Mouse (Mus musculus): Measurements from ENCODE around the gene Gm3336.
A peak's percentile ranks its signal among the peaks of the same experiment; 100 is the strongest.

Gene Gm3336

DNA sequence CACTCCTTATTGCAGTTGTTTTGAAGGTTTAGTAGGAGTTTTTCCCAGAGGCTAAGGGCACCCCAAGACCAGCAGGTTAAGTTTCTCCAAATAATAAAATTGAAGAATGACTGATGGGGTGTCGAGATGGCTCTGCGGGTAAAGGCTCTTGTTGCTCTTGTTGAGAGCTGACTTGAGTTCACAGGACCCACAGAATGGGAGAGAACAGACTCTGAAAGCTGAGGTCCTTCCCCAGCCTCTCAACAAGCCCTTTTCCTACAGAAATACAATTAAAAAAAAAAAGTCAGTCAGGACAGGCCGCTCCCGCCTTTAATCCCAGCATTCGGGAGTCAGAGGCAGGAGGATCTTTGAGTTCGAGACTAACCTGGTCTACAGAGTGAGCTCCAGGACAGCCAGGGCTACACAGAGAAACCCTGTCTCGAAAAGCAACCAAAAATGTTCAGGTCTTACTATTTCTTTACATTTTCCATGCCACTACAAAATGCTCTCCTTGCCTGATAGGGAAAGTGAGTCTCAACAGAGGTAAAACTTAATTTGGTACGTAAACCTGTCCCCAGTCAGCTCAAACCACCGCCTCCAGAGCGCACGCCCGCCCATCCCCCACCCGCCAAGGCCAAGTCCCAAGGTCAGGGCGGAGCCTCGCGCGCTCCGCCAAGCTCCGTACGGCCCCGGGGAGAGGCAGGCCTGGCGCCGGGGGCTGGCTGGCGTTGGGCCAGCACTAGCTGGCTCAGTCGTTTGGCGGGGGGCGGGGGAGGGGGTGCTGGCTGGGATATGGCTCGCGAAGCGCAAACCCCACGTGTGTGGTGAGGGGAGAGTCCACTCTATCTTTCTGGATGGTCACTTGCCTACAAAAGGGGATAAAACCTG, 22.1 kb upstream of the Gm3336 start:
- DNase-seq, result peak; percentile 77 to 79

DNA sequence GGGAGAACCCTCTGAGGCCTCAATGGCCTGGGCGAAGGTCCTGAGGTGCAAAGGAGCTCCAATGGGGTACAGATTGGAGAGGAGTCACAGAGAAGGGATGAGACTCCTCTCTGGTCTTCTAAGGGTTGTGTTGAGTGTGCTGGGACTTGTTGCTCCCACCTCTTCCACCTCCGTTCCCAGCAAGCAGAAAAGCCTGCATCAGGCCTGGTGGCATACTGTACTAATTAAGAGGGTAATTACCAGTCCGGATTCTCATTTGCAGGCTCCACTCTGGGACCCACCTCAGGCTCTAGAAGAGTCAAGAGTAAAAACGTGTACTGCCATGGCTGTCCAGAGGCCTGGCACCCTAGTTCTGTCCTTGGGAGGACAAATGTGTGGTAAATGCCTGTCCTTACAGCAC, 21.4 kb upstream of the Gm3336 start:
- no peak for DNase-seq

DNA sequence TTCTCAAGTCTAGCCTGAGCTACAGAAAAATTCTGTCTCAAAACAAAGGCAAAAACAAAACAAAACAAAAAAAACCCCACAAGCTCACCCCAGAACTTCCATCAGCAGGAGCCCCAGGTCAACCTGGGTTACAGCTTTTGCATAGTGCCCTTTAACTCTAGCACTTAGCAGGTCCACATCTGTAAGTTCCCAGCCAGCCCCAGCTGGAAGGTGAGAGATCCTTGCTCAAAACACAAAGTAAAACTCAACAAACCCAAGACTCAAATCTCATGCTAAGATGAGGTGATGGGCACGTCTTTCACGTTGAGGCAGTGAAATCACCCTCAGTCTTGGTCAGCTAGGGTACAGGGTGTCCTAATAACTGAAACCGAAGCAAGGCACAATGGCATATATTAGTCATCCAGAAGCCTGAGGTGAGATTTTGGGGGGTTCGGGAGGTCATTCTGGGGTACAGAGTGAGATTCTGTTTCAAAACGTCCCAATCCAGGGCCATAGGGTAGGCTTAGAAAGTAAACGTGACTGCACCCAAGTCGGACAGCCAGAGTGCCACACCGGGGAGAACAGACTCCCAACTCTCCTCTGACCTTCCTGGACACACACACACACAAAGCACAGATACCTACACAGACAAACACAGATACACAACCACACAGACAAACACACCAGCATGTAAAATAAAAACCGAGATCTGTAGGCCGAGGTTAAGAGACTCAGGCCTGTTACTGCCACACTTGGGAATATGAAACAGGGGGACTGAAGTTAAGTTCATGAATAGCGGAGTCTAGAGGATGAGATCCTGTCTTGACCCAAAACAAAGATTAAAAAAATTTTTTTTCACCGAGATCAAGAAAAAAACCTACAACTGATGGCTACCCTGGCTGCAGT, 20.7 kb upstream of the Gm3336 start:
- DNase-seq, result no peak

GRCm38 (mm10) chr8:70698310-70699109, 19.8 kb upstream of the Gm3336 start, which contains the start of gene Jund:
TSS of gene Jund (plus strand) at chr8:70698949.
- DNase-seq, result peak; percentile 98 to 99

DNA sequence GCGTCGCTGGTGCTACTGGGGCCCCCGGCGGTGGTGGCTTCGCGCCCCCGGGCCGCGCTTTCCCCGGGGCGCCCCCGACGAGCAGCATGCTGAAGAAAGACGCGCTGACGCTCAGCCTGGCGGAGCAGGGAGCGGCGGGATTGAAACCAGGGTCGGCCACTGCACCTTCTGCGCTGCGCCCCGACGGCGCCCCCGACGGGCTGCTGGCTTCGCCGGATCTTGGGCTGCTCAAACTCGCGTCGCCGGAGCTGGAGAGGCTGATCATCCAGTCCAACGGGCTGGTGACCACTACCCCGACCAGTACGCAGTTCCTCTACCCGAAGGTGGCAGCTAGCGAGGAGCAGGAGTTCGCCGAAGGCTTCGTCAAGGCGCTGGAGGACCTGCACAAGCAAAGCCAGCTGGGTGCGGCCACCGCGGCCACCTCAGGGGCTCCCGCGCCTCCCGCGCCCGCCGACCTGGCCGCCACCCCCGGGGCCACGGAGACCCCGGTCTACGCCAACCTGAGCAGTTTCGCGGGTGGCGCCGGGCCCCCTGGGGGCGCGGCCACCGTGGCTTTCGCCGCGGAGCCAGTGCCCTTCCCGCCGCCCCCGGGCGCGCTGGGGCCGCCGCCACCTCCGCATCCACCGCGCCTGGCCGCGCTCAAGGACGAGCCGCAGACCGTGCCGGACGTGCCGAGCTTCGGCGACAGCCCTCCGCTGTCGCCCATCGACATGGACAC, 19.1 kb upstream of the Gm3336 start:
- DNase-seq, result peak in 1 of 2 experiments; percentile 62

DNA sequence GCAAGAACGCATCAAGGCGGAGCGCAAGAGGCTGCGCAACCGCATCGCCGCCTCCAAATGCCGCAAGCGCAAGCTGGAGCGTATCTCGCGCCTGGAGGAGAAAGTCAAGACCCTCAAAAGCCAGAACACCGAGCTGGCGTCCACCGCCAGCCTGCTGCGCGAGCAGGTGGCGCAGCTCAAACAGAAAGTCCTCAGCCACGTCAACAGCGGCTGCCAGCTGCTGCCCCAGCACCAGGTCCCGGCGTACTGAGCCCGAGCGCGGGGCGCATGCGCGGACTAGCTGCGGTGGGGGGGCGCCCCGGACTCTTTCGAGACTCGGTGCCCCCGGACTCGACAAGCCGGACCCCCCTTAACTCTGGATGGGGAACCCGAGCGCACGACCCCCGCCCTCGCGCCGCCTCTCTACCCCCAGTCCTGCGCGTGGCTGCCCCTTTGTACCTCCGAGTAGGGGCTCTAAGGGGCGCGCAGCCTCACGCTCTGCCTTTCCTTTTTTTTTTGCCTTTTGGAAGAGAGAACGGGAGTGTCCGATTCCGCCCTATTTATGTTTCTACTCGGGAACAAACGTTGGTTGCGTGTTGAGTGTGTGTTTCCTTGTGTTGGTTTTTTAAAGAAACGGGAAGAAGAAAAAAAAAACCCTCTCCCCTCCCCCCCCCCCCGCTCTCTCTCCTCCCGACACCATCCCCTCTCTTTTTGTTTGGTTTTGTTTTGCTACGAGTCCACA, 18.3 kb upstream of the Gm3336 start:
- peak; percentile 76 to 77 for DNase-seq

DNA sequence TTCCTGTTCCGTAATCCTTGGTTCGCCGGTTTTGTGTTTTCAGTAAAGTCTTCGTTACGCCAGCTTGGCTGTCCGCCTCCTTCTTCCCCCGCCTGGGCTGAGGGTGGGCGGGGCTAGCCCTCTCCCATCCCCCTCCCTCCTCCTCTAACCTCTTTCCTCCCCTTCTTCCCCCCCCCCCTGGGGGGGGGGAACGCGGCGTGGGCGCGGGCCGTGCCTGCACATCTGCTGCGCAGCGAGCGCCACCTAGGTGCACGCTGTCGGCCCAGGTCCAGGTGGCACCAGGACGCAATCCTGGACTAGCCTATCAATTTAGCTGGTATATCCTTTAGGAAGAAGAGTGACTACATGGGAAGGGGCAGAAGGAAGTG, 17.8 kb upstream of the Gm3336 start:
- peak; percentile 92 to 93 for DNase-seq

- DNase-seq, result no peak
Measured at GRCm38 (mm10) chr8:70701048-70701981, 17.0 kb upstream of the Gm3336 start.

- DNase-seq, result no peak
Measured at GRCm38 (mm10) chr8:70701982-70702841, 16.1 kb upstream of the Gm3336 start.

- DNase-seq, result no peak
Measured at GRCm38 (mm10) chr8:70702842-70703182, 15.5 kb upstream of the Gm3336 start.

DNA sequence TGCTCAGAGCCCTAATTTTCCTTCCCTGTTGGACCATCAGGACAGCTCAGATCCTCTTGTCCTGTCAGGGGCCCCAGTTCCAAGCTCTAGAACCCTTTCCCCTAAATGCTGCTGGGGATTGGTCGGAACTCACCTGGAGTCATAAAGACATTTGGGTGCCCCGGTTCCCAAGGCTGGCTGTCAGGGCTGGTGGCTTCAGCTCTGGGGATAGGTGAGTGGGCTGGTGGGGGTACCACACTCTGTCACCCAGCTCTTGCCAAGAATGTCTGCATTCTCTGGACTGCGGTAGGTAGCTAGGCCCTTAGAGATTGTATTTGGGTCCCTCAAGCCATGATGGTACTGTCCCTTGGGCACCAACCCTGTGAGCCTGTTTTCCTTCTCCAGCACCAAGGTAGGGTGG, 15.1 kb upstream of the Gm3336 start, which contains the start of gene Iqcn:
Iqcn (plus strand) TSS at position 171 of the 400 bp plus-strand sequence.
- no peak for DNase-seq

DNA sequence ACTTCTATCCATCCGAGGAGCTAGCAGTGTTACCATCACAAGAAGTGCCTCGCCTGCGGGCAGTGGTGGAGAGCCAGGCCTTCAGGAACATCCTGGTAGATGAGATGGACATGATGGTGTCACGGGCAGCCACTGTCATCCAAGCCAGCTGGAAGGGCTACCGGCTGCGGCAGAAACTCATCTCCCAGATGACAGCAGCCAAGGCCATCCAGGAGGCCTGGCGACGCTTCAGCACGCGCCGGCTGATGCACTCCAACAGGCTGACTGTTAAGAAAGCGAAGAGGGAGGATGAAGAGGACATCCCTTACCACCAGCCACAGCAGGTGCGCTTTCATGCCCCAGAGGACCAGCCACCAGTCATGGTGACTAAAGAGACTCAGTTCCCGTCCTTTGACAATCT, 10.1 kb upstream of the Gm3336 start:
- no peak for DNase-seq

DNA sequence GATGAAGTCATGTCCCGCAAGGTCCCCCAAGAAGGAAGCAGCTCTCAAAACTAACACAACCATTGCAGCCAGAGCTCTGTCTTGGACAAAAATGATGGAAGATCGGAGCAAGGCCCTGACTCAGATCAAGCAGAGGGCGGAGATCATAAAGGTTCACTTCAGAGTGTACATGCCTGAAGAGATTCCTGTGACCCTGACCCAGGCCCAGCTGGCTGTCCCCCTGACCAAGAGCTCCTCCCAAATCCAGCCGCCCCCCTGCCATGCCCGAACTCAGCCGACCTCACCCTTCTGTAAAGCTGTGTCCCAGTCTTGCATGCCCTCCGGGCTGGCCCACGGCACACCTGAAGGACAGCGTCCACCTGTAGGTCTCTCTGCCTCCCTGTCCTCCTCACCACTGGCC, 8.5 kb upstream of the Gm3336 start:
- no peak for DNase-seq

GRCm38 (mm10) chr8:70710296-70710695, 8.0 kb upstream of the Gm3336 start:
- DNase-seq, result no peak

DNA sequence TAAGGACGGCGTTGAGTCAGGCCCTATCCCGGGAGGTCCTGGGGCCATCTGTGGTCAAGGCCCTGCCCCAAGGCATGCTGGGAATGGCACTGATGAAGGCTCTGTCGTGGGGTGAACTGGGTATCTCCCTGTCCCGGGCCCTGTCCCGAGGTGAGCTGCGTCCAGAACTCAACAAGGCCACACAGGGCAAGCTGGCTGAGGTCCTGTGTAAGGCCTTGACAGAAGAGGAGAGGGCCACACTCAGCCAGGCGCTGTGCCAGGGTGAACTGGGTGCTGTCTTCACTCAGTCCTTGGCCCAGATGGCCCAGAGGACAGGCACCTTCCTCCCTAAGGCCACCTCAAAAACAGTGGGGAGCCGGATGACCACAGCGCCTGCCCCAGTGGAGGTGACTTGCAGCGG, 7.3 kb upstream of the Gm3336 start:
- DNase-seq, result no peak

- DNase-seq, result no peak
Measured at GRCm38 (mm10) chr8:70713991-70714390, 4.4 kb upstream of the Gm3336 start.

DNA sequence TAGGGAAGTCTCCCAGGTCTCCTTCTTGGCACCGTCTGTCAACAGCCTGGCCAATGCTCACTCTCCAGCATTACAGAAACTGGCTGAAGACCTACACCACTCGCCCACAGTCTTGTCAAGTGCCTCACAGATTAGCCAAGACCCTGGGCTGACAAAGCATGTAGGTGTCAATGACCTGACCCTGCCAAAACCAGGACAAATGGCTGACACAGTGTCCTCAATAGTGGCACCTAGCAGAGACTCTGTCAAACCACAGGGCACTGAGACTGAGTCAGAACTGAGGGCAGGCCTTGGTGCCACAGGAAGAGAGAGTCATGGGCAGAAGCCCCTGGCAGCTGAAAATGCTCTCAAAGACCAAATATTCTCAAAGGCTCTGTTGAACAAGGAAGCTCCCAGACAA, 3.3 kb upstream of the Gm3336 start:
- no peak for DNase-seq

GRCm38 (mm10) chr8:70716521-70717400, 1.6 kb upstream of the Gm3336 start:
- no peak for DNase-seq
